Mouse (Mus musculus) skeletal muscle tissue, adult 2 months (tissue): ENCODE measurements at regions not wholly inside any gene's neighbourhood (a gene's known extent, or its start where the extent isn't known, plus 50 kb on each side); places are given as distances from the start of the nearest gene placed in this dataset.

Experiments used
- DNase-seq: peaks from one replicate; pipeline ENCODE4 v3.0.0-alpha.2; 2012; ENCODE audit warnings: low read depth, low spot score

DNA sequence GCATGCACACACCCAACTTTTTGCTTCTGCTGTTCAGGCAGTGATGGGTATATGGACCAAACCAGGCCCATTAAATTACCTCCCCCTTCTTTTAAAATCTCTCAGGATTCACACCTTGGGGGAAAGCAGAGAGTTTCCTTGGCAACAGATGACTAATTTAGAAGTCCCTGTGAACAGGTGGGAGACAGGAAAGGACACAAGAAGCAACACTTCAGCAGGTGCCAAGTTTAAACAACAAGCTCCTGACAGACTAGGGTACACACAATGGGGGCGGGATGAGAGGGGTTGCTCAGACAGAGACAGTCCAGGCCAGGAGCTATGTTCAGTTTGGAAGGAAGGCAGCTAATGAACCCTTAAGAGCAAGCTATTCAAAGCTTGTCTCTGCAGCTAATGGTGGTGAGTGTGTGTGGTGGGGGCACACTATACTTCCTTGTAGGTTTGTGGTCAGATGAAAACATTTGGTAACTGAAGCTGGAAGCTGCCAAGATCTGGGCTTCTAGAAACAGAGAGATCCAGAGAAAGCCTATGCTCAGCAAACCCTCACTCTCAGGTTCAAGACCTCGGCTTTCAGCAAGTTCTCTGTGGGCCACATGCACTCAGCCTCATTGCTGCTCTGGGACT lies 283.0 kb upstream of the Tle3 start:
- no peak for DNase-seq

DNA sequence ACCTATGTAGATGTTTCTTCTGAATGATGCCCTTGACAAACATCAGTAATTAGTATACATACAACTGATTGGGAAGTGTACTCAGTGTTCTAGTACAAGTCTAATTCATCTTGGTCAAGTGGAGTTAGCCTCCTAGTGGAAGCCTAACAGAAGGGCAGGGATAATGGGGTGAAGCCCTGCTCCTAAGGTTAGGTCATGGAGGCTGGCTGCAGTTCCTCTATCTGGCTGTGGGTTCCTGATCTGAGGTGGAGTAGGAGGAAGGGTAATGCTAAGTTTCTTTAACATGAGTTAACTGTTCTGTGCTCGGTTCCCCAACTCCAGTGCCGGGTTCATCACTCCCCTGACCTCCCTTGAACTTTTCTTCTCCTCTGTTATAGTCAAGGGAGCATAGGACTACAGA lies 281.1 kb upstream of the Tle3 start:
- no peak for DNase-seq

- no peak for DNase-seq
Observed at GRCm38 (mm10) chr9:61092834-61093479, 279.2 kb upstream of the Tle3 start.

- no peak for DNase-seq
Observed at GRCm38 (mm10) chr9:61095069-61095775, 276.9 kb upstream of the Tle3 start.

DNA sequence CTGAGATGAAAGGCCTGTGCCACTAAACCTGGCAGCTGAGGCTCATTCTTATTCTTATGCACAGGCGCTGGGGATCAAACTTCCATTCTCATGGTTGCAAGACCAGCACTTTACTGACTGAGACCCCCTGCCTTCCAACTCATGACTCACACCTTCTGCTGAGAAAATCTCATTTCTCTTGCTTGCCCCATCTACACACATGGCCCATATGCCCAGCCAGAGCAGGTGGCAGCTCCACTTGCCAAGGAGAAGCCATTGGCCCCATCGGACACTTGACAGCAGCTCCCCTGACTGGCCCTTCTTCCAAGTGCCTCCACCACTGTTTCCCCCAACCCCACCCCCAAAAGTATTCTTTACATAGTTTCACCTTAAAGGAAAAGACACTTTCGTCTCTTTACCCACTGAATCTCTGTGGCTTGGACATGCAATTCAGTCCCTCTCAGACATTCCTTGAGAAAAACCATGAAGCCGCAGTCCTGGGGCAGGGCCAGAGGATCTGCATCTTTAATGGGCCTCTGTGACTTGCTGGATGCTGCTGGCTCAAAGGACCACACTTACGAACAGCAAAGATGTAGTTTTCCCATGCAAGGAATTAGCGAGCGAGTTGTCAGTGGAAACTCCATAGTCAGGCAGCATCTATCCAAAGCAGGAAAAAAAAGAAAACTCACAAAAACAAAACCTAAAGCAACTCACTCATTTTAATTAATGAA lies 270.3 kb upstream of the Tle3 start:
- DNase-seq, result no peak

DNA sequence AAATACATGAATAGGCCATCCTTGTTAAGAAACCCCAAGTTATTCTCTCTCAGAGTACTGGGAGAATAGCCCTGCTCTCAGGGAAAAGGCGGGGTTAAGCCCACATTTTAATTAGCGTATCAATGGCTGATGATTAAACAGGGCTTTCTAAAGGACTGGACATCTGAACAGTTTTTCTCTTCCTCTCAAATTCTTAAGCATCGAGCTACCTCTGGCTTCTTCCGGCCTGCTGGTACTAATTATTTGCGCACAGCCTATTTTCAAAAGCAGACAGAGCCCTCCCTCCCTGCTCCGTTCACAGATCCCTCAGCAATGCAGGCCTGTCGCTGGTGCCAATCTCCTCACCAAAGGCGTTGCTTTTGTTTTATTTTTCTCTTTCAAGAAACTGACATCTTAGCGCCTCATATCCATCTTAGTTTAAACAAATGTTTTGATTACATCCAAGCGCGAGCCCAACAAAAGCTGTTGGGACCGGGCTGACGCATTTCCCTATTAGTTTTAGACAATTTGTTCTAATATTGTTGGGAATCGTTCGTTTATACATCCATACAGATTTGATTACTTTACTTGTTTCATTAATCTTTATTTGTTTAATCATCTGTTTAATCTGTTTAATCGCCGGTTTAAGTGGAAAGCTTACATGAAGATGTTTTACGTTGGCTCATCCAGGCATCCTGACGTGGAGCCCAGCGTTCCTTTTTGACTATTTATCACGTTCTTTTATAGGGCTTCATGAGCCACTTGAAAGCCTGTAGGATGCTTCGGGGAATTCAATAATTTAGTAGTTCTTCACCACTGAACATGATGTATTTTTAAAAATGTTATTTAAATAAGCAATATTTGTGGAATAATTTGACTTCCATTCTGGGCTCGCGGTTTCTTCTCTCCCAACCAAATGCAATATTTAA lies 269.5 kb upstream of the Tle3 start:
- DNase-seq, result no peak

DNA sequence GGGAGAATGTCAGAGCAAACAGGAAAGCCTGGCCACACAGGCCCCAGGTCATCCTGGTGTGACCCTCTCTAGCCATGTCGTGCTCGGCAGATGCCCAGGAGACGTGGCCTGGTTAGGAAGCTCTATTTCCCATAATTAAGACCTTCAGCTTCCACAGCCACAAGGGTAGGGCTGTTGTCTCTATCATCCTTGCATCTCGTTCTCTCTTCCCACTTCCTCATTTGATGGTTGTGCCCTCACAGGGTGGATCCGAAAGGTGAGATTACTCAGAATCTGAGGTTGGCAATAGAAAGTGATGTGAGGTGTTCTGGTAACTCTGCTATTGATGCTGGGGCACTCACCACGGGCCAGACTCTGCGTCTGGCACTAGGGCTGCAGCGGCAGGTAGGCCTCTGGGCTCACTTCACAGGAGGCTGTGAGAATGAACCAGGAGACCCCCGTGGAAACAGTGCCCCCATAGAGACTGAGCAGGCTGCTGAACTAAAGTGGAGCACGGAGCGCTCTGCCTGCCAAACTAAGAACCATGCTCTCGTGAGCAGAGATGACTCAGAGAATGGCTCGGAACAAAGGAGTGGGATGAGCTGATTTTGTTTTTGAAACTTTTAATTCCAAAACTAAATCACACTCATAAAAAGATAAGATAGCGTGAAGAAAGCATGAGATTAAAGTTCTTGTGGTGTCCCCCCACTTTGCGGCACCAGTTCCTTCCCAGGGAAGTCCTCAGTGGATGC lies 266.5 kb upstream of the Tle3 start:
- DNase-seq, result no peak

GRCm38 (mm10) chr9:61109519-61110285 lies 262.5 kb upstream of the Tle3 start:
- DNase-seq, result no peak

DNA sequence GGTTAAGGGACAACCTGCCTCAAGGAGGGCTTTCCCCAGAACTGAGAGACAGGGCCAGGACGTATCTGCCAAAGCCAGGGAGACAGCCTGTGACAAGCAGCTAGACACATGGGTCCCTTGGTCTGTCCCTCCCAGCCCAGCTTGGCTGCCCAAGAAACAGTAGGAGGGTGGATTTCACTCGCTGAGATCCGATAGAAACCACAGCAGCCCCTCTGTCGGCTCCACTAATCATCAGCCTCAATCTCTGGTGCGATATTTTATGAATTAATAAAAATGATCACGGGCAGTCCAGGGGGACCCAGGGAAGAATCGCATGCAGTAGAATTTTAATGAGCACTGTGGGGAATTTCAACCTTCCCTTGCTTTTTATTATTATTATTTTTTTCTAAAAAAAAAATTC lies 261.0 kb upstream of the Tle3 start:
- no peak for DNase-seq

DNA sequence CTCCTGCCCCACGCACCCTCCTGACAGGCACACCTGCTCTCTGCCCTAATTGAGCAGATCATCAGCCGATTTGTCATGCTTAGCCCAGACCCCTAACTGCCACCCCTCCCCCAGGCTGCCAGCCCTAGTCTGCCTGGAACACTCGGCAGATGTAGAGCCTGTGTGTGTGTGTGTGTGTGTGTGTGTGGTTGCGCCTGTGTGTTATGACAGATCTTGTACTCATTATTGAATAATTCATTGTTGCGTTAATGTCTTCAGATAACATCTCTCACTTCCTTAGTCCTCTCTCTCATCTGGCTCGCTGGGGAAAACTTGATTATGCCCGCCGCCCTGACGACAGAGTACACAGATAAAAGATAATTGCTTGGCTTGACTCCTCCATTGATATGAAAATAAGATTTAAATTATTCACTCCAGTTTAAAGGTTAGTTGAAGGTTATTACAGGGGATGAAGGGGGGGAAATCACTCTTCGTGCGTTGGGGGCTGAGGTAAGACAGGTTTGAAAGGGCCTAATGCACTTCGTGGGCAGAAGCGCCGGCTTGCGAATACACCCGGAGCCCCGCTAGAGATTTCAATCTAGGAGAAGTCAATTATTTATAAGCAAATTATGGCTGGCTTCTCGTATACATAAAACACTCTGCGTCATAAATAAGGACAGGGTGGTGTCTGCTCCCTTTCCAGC lies 260.3 kb upstream of the Tle3 start:
- no peak for DNase-seq

DNA sequence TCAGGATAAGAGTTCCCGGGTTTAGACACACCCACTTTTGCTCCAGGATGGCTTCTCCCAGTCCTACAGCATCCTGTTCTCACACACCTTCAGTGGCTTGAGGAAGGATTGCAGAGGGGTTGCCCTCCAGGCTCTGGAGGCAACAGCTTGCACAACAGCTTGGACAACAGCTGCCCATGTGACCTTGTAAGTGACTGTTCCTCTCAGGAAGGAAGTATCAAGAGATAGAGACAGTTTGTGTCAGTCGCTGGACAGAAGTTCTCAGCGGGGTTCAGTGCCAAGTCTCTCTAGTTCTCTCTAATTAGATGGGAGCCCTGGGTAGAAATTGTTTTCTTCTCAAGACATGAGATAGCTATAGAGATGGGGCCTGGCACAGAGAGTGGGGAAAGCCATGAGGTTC lies 252.9 kb upstream of the Tle3 start:
- DNase-seq, result no peak

- DNase-seq, result no peak
Observed at GRCm38 (mm10) chr9:61120531-61120930, 251.6 kb upstream of the Tle3 start.

- no peak for DNase-seq
Observed at GRCm38 (mm10) chr9:61120931-61121391, 251.2 kb upstream of the Tle3 start.

DNA sequence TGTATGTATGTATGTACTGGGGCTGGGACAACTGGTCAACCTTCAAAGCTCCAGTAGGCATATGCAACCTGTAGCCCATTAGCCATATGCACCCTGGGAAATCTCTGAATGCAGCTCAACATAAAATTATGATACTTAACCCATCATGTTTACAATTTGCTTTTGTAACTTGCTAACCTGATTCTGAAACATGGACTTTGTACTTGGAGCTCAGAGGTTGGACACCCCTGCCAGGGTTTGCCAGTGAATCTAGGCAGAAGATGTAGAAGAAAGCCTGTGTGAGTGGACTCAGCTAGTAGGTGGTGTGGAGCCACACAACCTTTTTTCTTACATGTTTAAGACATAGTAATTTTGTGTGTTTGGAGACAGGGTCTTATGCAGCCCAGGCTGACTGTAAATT lies 248.7 kb upstream of the Tle3 start:
- DNase-seq, result no peak

DNA sequence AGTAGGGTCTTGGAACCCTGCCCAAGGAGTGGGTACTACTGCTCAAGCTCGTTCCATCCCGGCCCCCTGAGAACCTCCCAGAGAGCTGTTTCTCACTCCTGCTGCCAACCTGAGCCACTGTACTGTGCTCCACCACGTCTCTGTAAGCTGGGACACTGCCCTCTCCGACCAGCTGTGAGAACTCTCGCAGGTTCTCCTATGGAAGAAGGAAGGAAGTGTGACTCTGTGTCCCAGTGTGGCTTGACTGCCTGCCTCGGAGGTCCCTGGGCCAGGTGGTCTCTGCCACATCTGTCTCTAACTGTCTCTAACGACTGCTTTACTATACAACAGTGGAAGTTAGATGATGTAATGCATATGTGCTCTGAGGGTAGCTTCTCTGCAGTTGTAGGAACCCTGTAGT lies 246.4 kb upstream of the Tle3 start:
- DNase-seq, result no peak

- no peak for DNase-seq
Observed at GRCm38 (mm10) chr9:61128077-61128476, 244.1 kb upstream of the Tle3 start.

- no peak for DNase-seq
Observed at GRCm38 (mm10) chr9:61129186-61129585, 243.0 kb upstream of the Tle3 start.

- DNase-seq, result no peak
Observed at GRCm38 (mm10) chr9:61130877-61131276, 241.3 kb upstream of the Tle3 start.

GRCm38 (mm10) chr9:61135263-61135882 lies 236.8 kb upstream of the Tle3 start:
- no peak for DNase-seq
